Mouse (Mus musculus) left cerebral cortex, adult 11 months (tissue): Measurements from ENCODE around the gene Gm3543.
"Not testable (repeated sequence)": the region's sequence is repeated elsewhere in the genome, so short reads cannot be mapped to it uniquely, and the experiment has no call there.

Experiments used
- DNase-seq: peaks from one replicate; pipeline ENCODE4 v3.0.0; 2022; ENCODE audit warnings: low spot score

Gene Gm3543

DNA sequence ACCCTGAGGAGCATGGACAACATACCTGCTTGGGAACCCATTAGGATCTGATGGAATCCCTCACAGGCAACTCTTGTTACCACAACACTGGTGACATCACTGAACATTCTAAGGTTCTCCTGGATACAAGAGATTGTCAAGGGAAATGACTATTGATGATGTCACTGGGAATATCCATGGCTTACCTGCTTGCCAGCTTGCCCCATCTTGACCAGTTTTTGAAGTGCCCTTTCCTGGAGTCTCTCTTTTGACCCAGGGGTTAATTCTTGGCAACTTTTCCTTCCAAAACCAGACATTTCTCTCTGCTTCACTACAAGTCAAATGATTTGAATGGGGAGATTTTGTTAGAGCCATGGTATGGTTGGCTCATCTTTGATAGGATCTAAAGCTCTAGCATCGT, at the start of gene Gm3543:
Gm3543 (minus strand) TSS at position 101 of the 400 bp plus-strand sequence.
- DNase-seq, result not testable (repeated sequence)

DNA sequence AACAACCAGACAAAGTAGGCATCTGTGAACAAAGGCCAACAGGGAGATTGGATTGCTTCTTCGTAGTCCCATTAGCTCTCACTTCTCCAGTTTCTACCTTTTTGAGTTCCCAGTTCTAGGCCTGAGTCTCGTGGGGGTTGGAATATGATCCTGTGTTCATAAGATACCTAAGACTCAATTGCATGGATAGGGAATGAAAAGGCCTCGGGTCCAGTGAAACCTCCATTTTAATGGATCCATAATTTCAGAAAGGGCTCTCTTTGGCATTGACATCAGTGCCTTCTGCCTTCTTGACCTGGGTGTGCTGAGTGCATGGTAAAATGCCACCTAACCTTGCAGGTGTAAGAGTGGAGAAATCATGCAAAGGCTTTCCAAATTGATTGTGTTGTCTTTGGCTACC, 14.5 kb downstream of the Gm3543 start:
- DNase-seq, result not testable (repeated sequence)

DNA sequence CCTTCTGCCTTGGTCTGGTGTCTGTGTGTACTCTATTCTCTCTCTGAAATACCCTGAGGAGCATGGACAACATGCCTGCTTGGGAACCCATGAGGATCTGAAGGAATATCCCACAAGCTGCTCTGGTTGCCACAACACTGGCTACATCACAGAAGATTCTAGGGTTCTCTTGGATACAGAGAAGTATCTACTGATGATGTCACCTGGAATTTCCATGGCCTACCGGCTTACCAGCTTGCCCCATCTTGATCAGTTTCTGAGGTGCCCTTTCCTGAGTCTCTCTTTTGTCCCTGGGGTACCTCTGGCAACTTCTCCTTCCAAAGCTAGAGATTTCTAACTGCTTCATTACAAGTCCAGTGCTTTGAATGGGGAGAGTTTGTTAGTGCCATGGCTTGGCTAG, 15.3 kb downstream of the Gm3543 start, which contains the start of gene Gm6401:
Gm6401 (minus strand) TSS at position 101 of the 400 bp plus-strand sequence.
- not testable (repeated sequence) for DNase-seq

DNA sequence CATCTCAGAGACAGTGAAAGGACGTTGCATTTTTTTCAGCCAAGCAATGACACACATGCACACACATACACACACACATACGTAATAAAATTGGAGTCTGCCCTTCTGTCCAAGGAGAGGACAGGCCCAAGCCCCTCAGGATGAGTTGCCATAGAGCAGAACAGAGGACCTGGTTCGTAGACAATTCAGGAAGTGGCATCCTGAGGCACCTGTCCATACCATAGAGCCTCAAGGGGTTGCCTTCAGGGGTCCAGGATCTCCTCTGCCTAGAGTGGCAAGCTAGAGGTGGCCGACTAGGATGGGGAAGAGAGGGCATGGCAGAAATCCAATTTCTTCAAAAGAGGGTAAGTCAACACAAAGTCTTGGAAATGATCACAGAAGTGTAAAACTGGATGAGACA, 19.0 kb downstream of the Gm3543 start:
- DNase-seq, result not testable (repeated sequence)

DNA sequence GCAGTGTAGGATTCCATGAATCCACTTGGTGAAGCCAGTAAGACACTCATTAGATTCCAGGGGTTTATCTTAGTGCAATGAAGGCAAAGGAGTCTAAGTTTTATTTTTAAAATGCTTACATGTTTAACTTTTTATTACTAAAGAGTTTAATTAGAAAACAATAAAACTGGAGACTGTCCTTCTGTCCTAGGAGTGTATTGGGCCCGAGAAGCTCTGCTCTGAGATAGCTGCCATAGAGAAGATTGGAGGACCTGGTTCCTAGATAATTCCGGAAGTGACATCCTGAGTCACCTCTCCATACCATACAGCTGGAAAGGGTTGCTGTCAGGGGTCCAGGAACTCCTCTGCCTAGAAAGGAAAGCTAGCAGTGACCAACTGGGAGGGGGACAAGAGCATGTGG, 39.4 kb downstream of the Gm3543 start, which contains the start of gene 1700024B05Rik:
1700024B05Rik (plus strand) TSS at position 301 of the 400 bp plus-strand sequence.
- DNase-seq, result not testable (repeated sequence)
